In the genomic region with DNA sequence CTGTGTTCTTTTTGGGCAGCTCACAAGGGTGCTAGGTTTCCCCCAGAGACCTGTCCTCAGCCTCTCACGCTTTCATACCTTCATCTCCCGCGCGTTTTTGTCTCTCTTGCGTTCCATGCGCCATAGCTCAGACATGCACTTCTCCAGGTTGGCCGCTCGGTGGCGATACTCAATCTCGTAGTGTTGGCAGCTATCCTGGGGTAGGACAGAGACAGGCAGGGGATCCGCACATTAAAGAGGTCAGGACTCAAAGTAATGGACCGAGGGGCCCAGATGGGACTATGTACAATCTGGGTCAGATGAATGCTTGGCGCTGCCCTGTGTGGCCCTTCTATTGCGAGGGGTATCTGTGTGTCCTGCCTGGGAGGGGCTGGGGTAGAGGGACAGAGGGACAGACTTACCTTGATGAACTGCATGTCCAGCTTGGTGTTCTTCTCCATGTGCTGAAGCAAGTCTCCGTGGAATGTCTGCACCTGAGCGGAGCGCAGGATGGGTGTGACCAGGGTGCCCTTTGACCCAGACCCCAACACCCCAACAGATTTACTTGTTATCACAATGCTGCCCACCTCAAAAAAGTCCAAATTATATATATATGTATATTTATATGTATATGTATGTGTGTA, we compare ENCODE assay signal across 8 mouse cellular contexts. TPM values are rescaled to one million over a fixed set of nuclear protein-coding genes. Genes with fewer than 3 reads are reported as not detected.
DNase-seq lines count a peak whose midpoint lies in the region; ATAC-seq and TF ChIP-seq lines count a peak whose summit lies in the region.

No protein-coding gene starts in this region.

- H3K9ac ChIP-seq in embryonic facial prominence, embryonic 13.5 days = no peak overlapping the region
- peak overlapping the region; percentile 37; the same call in 1 of the 2 replicates for H3K9ac ChIP-seq in hindbrain, embryonic 14.5 days
- no peak overlapping the region for H3K9ac ChIP-seq in lung, embryonic 15.5 days

- no peaks in the 10 kb centered on the region for H3K36me3 ChIP-seq in embryonic facial prominence, embryonic 13.5 days
- H3K36me3 ChIP-seq in hindbrain, embryonic 14.5 days (replicated peaks; ENCODE audit: control insufficient read depth, insufficient read depth) = no peaks in the 10 kb centered on the region
- no peaks in the 10 kb centered on the region for H3K36me3 ChIP-seq in lung, embryonic 15.5 days

- H3K4me3 ChIP-seq in left cerebral cortex, adult 2 months = peak overlapping the region; percentile 45
- peak overlapping the region; percentile 34 for H3K4me3 ChIP-seq in embryonic facial prominence, embryonic 13.5 days
- peak overlapping the region; percentile 27 for H3K4me3 ChIP-seq in hindbrain, embryonic 14.5 days (replicated peaks; ENCODE audit: low read length)
- peak overlapping the region; percentile 36 for H3K4me3 ChIP-seq in lung, embryonic 15.5 days

- peak; percentile 70 for TF ChIP-seq CTCF in left cerebral cortex, adult 2 months (IDR thresholded peaks at IDR 0.05)

- H3K27ac ChIP-seq in left cerebral cortex, adult 2 months = no peak overlapping the region
- no peak overlapping the region for H3K27ac ChIP-seq in embryonic facial prominence, embryonic 13.5 days
- no peak overlapping the region for H3K27ac ChIP-seq in hindbrain, embryonic 14.5 days
- no peak overlapping the region for H3K27ac ChIP-seq in lung, embryonic 15.5 days

- no peaks in the 10 kb centered on the region for H3K9me3 ChIP-seq in embryonic facial prominence, embryonic 13.5 days
- no peaks in the 10 kb centered on the region for H3K9me3 ChIP-seq in hindbrain, embryonic 14.5 days (ENCODE audit: control insufficient read depth, low read length)
- no peaks in the 10 kb centered on the region for H3K9me3 ChIP-seq in lung, embryonic 15.5 days

- 13% methylated on average over 17 of the region's 17 CpGs for WGBS in embryonic facial prominence, embryonic 13.5 days
- WGBS in hindbrain, embryonic 14.5 days = 12% methylated on average over 17 of the region's 17 CpGs
- 16% methylated on average over 17 of the region's 17 CpGs for WGBS in lung, embryonic 15.5 days

- peaks cover 12% of the 10 kb centered on the region for H3K4me1 ChIP-seq in embryonic facial prominence, embryonic 13.5 days
- H3K4me1 ChIP-seq in hindbrain, embryonic 14.5 days (replicated peaks; ENCODE audit: control insufficient read depth, insufficient read depth, low read length) = peaks cover 11% of the 10 kb centered on the region; the same call in 1 of the 2 replicates
- peaks cover 13% of the 10 kb centered on the region for H3K4me1 ChIP-seq in lung, embryonic 15.5 days

- peaks cover 17% of the 10 kb centered on the region for H3K27me3 ChIP-seq in embryonic facial prominence, embryonic 13.5 days
- no peaks in the 10 kb centered on the region for H3K27me3 ChIP-seq in hindbrain, embryonic 14.5 days (ENCODE audit: control insufficient read depth, insufficient read depth, low read length)
- H3K27me3 ChIP-seq in lung, embryonic 15.5 days = peaks cover 24% of the 10 kb centered on the region

- H3K4me2 ChIP-seq in embryonic facial prominence, embryonic 13.5 days = peak overlapping the region; percentile 68
- H3K4me2 ChIP-seq in hindbrain, embryonic 14.5 days (replicated peaks) = peak overlapping the region; percentile 67
- peak overlapping the region; percentile 72 for H3K4me2 ChIP-seq in lung, embryonic 15.5 days

- ATAC-seq in embryonic facial prominence, embryonic 13.5 days (ENCODE audit: insufficient number of reproducible peaks, insufficient read depth, low FRiP score, low TSS enrichment, low read depth) = no peak
- 0 out of 2 replicates have a peak, but pooled peaks have one; percentile 21 for ATAC-seq in hindbrain, embryonic 14.5 days (ENCODE audit: low FRiP score)
- ATAC-seq in lung, embryonic 15.5 days (ENCODE audit: borderline replicate concordance, extremely low read depth, low FRiP score, low TSS enrichment) = no peak
- ATAC-seq in neutrophil, adult 5-6 weeks (ENCODE audit: extremely low read depth, insufficient number of reproducible peaks, low FRiP score, poor library complexity, severe bottlenecking) = peak; percentile 58

- intact Hi-C loops in left cerebral cortex, adult 2 months (cut with DNase I) = no loop called here

- DNase-seq in left cerebral cortex, adult 2 months (ENCODE audit: extremely low spot score in 1 of 2, low spot score in 2 of 2) = peak in 1 of 2 experiments; percentile 39
- no peak for DNase-seq in left cerebral cortex, adult 11 months (ENCODE audit: low spot score)
- peak; percentile 83 for DNase-seq in R1 (ENCODE audit: low read depth, low spot score)
- peak; percentile 53 for DNase-seq in hindbrain, embryonic 14.5 days (ENCODE audit: low spot score)
- DNase-seq in frontal cortex, postnatal 14 days (ENCODE audit: low spot score in 2 of 2) = no peak

RNA-seq across cellular contexts. Expression of a gene that starts 14.1 kb away (rescaled TPM):
- total RNA-seq in left cerebral cortex, adult 2 months (2021) = 1 to 10 TPM; 5.9 to 6.4 TPM
- 18.0 and 23.4 TPM in 2 replicates for polyA plus RNA-seq in embryonic facial prominence, embryonic 13.5 days (2015; fragmentation: Nextera tagmentation; extraction: Ambion mirVana)
- polyA plus RNA-seq in hindbrain, embryonic 14.5 days (2014; fragmentation: Nextera tagmentation; extraction: Ambion mirVana) = 2.3 and 2.6 TPM in 2 replicates
- 3.1 and 4.4 TPM in 2 replicates for polyA plus RNA-seq in lung, embryonic 15.5 days (2015; fragmentation: Nextera tagmentation; extraction: Ambion mirVana)
- not detected in 2 replicates for total RNA-seq in neutrophil, adult 5-6 weeks (2017)

RNA-seq across cellular contexts. Expression of a gene that starts 16.7 kb away (rescaled TPM):
- total RNA-seq in left cerebral cortex, adult 2 months (2021) = under 1 TPM in 1 of 2 experiments, not detected in 1; 0.25 TPM
- 0.46 TPM in 1 of 2 replicates, not detected in the other for polyA plus RNA-seq in embryonic facial prominence, embryonic 13.5 days (2015; fragmentation: Nextera tagmentation; extraction: Ambion mirVana)
- polyA plus RNA-seq in hindbrain, embryonic 14.5 days (2014; fragmentation: Nextera tagmentation; extraction: Ambion mirVana) = 0.90 and 1.2 TPM in 2 replicates
- polyA plus RNA-seq in lung, embryonic 15.5 days (2015; fragmentation: Nextera tagmentation; extraction: Ambion mirVana) = 0.21 and 0.24 TPM in 2 replicates
- total RNA-seq in neutrophil, adult 5-6 weeks (2017) = not detected in 2 replicates

RNA-seq across cellular contexts. Expression of a gene that starts 42.0 kb away (rescaled TPM):
- total RNA-seq in left cerebral cortex, adult 2 months (2021) = 1 to 10 TPM; 1.0 TPM
- 1.6 TPM in 2 replicates for polyA plus RNA-seq in embryonic facial prominence, embryonic 13.5 days (2015; fragmentation: Nextera tagmentation; extraction: Ambion mirVana)
- polyA plus RNA-seq in hindbrain, embryonic 14.5 days (2014; fragmentation: Nextera tagmentation; extraction: Ambion mirVana) = 1.1 TPM in 2 replicates
- 0.31 and 0.46 TPM in 2 replicates for polyA plus RNA-seq in lung, embryonic 15.5 days (2015; fragmentation: Nextera tagmentation; extraction: Ambion mirVana)
- 1.0 and 1.1 TPM in 2 replicates for total RNA-seq in neutrophil, adult 5-6 weeks (2017)

RNA-seq across cellular contexts. Expression of a gene that starts 42.3 kb away (rescaled TPM):
- total RNA-seq in left cerebral cortex, adult 2 months (2021) = 10 to 100 TPM; 55.7 to 57.8 TPM
- 53.3 and 56.6 TPM in 2 replicates for polyA plus RNA-seq in embryonic facial prominence, embryonic 13.5 days (2015; fragmentation: Nextera tagmentation; extraction: Ambion mirVana)
- 45.8 and 48.2 TPM in 2 replicates for polyA plus RNA-seq in hindbrain, embryonic 14.5 days (2014; fragmentation: Nextera tagmentation; extraction: Ambion mirVana)
- 35.1 and 42.8 TPM in 2 replicates for polyA plus RNA-seq in lung, embryonic 15.5 days (2015; fragmentation: Nextera tagmentation; extraction: Ambion mirVana)
- 16.1 and 16.2 TPM in 2 replicates for total RNA-seq in neutrophil, adult 5-6 weeks (2017)

RNA-seq across cellular contexts. Expression of a gene that starts 57.0 kb away (rescaled TPM):
- total RNA-seq in left cerebral cortex, adult 2 months (2021) = 10 to 100 TPM; 21.3 to 22.6 TPM
- 11.6 TPM in 2 replicates for polyA plus RNA-seq in embryonic facial prominence, embryonic 13.5 days (2015; fragmentation: Nextera tagmentation; extraction: Ambion mirVana)
- 21.2 and 22.9 TPM in 2 replicates for polyA plus RNA-seq in hindbrain, embryonic 14.5 days (2014; fragmentation: Nextera tagmentation; extraction: Ambion mirVana)
- 19.1 and 20.2 TPM in 2 replicates for polyA plus RNA-seq in lung, embryonic 15.5 days (2015; fragmentation: Nextera tagmentation; extraction: Ambion mirVana)
- 3.4 and 5.5 TPM in 2 replicates for total RNA-seq in neutrophil, adult 5-6 weeks (2017)

Comparison
In these comparisons a context has a peak if more than half of its experiments do, and no peak if none do; other contexts are left out.
1. DNase-seq: peak in R1 (single experiment) and hindbrain, embryonic 14.5 days (single experiment); none in left cerebral cortex, adult 11 months (single experiment) and frontal cortex, postnatal 14 days (0 of 2).
2. ATAC-seq: peak in hindbrain, embryonic 14.5 days (single experiment) and neutrophil, adult 5-6 weeks (single experiment); none in embryonic facial prominence, embryonic 13.5 days (single experiment) and lung, embryonic 15.5 days (single experiment).
3. Peak in every context shown above with its lines, with median percentiles within 50 percentile points of each other: H3K4me3 ChIP-seq and H3K4me2 ChIP-seq.